Mouse (Mus musculus): ENCODE results near the gene Cntn1. TPM values are rescaled to one million over a fixed set of nuclear protein-coding genes. Genes with fewer than 3 reads are reported as not detected.

The Cntn1 gene
- polyA plus RNA-seq, 1 experiment from 2014 or later, result 0.51 TPM

DNA sequence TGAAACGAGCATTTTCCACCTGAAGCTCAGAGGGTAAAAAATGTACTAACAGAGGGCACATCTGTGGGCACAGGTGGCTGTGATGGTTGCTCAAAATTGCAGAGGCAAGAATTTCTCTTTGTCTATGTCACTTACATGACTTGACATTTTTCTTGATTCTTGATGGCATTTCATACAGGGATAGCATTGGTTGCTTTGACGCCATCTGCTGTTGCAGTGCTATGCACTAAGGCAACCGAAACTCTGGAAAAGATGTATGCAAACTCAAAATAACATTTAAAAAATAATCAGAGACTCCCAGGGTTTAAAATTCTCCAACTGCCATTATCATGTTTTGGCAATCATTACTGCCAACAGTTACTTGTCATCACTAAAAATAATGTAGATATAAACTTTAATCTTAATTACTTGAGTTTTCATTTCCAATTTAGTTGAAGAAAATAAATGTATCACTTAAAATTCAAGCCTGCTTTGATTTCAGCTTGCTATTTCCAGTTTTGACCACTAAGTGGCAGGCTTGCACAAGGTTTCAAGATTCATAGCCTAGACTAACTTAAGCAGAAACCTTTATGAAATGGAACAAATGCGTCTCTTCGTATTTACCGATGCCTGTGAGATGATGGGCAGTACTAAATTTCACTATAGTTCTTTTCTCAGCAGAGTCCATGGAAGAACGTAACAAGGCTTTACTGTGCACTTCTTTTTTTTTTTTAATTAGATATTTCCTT lies 214.2 kb downstream of the Cntn1 start:
- H3K9me3 ChIP-seq (ENCODE audit: low read depth, low read length), result no peaks in the 10 kb centered on the region
- H3K4me2 ChIP-seq, result no peak overlapping the region
- peak; percentile 69 for TF ChIP-seq CTCF (IDR thresholded peaks at IDR 0.05; ENCODE audit: low read depth)
- DNase-seq, result peak; percentile 86
- H3K4me3 ChIP-seq (ENCODE audit: low read depth, low read length), result no peak overlapping the region
- no peaks in the 10 kb centered on the region for H3K4me1 ChIP-seq (ENCODE audit: insufficient read depth)
- ATAC-seq (ENCODE audit: insufficient read depth), result no peak
- H3K27me3 ChIP-seq (ENCODE audit: insufficient read depth, low read length), result no peaks in the 10 kb centered on the region
- no peak overlapping the region for H3K9ac ChIP-seq
- H3K27ac ChIP-seq (ENCODE audit: low read depth), result no peak overlapping the region
- H3K36me3 ChIP-seq (ENCODE audit: insufficient read depth), result no peaks in the 10 kb centered on the region
- 23% methylated on average over 7 of the region's 7 CpGs for WGBS

- Histone ChIP-seq H3K9me3 (ENCODE audit: low read depth, low read length) (no peaks in the 10 kb centered on the region), H3K4me2 (no peak overlapping the region), H3K36me3 (ENCODE audit: insufficient read depth) (no peaks in the 10 kb centered on the region), H3K27me3 (ENCODE audit: insufficient read depth, low read length) (no peaks in the 10 kb centered on the region), H3K9ac (no peak overlapping the region), H3K4me1 (ENCODE audit: insufficient read depth) (no peaks in the 10 kb centered on the region), H3K27ac (ENCODE audit: low read depth) (no peak overlapping the region), H3K4me3 (ENCODE audit: low read depth, low read length) (no peak overlapping the region)
- ATAC-seq (ENCODE audit: insufficient read depth) (no peak), DNase-seq (no peak)
- no peak for TF ChIP-seq CTCF (IDR thresholded peaks at IDR 0.05; ENCODE audit: low read depth)
- 57% methylated on average over 3 of the region's 3 CpGs for WGBS
Observed at GRCm38 (mm10) chr15:92268341-92268740, 217.4 kb downstream of the Cntn1 start.

- Histone ChIP-seq H3K36me3 (ENCODE audit: insufficient read depth) (no peaks in the 10 kb centered on the region), H3K4me2 (no peak overlapping the region), H3K4me1 (ENCODE audit: insufficient read depth) (no peaks in the 10 kb centered on the region), H3K27me3 (ENCODE audit: insufficient read depth, low read length) (no peaks in the 10 kb centered on the region), H3K27ac (ENCODE audit: low read depth) (no peak overlapping the region), H3K4me3 (ENCODE audit: low read depth, low read length) (no peak overlapping the region), H3K9ac (no peak overlapping the region), H3K9me3 (ENCODE audit: low read depth, low read length) (no peaks in the 10 kb centered on the region)
- WGBS, result 85% methylated on average over 18 of the region's 18 CpGs
- DNase-seq (no peak), ATAC-seq (ENCODE audit: insufficient read depth) (no peak)
- TF ChIP-seq CTCF (IDR thresholded peaks at IDR 0.05; ENCODE audit: low read depth), result no peak
Observed at GRCm38 (mm10) chr15:92268741-92269322, 217.9 kb downstream of the Cntn1 start.

GRCm38 (mm10) chr15:92271801-92272365 lies 220.9 kb downstream of the Cntn1 start:
- WGBS, result 79% methylated on average over 6 of the region's 6 CpGs
- no peak for TF ChIP-seq CTCF (IDR thresholded peaks at IDR 0.05; ENCODE audit: low read depth)
- Histone ChIP-seq H3K9me3 (ENCODE audit: low read depth, low read length) (no peaks in the 10 kb centered on the region), H3K36me3 (ENCODE audit: insufficient read depth) (no peaks in the 10 kb centered on the region), H3K27ac (ENCODE audit: low read depth) (no peak overlapping the region), H3K9ac (no peak overlapping the region), H3K27me3 (ENCODE audit: insufficient read depth, low read length) (no peaks in the 10 kb centered on the region), H3K4me1 (ENCODE audit: insufficient read depth) (no peaks in the 10 kb centered on the region), H3K4me3 (ENCODE audit: low read depth, low read length) (no peak overlapping the region), H3K4me2 (no peak overlapping the region)
- no peak for DNase-seq
- ATAC-seq (ENCODE audit: insufficient read depth), result no peak

DNA sequence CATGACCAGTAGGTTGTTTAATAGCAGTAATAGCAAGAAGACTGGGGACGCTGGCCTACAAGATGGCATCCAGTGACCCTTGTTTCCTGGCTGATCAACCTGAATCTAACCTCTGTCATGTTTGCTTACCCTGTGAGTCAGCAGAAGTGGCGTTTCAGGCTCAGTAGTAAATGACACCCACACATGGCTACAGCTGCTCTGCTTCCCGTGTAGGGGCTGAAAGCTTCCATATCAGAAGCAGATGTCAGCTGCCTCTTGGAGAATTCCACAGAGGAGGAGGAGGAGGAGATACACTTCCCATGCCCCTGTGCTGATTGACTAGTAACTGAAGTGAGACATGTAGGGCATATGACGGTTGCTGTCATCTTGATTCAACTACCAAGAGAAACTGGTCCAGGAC lies 225.9 kb downstream of the Cntn1 start:
- DNase-seq, result no peak
- no peak overlapping the region for H3K9ac ChIP-seq
- H3K9me3 ChIP-seq (ENCODE audit: low read depth, low read length), result no peaks in the 10 kb centered on the region
- H3K27me3 ChIP-seq (ENCODE audit: insufficient read depth, low read length), result no peaks in the 10 kb centered on the region
- no peak overlapping the region for H3K4me2 ChIP-seq
- no peaks in the 10 kb centered on the region for H3K4me1 ChIP-seq (ENCODE audit: insufficient read depth)
- no peak for ATAC-seq (ENCODE audit: insufficient read depth)
- WGBS, result 25% methylated on average over 4 of the region's 4 CpGs
- TF ChIP-seq CTCF (IDR thresholded peaks at IDR 0.05; ENCODE audit: low read depth), result no peak
- no peaks in the 10 kb centered on the region for H3K36me3 ChIP-seq (ENCODE audit: insufficient read depth)
- H3K27ac ChIP-seq (ENCODE audit: low read depth), result no peak overlapping the region
- no peak overlapping the region for H3K4me3 ChIP-seq (ENCODE audit: low read depth, low read length)

- H3K4me1 ChIP-seq (ENCODE audit: insufficient read depth), result no peaks in the 10 kb centered on the region
- H3K4me2 ChIP-seq, result no peak overlapping the region
- no peak overlapping the region for H3K4me3 ChIP-seq (ENCODE audit: low read depth, low read length)
- H3K27ac ChIP-seq (ENCODE audit: low read depth), result no peak overlapping the region
- TF ChIP-seq CTCF (IDR thresholded peaks at IDR 0.05; ENCODE audit: low read depth), result no peak
- DNase-seq (no peak), ATAC-seq (ENCODE audit: insufficient read depth) (no peak)
- no peak overlapping the region for H3K9ac ChIP-seq
- no peaks in the 10 kb centered on the region for H3K36me3 ChIP-seq (ENCODE audit: insufficient read depth)
- no peaks in the 10 kb centered on the region for H3K27me3 ChIP-seq (ENCODE audit: insufficient read depth, low read length)
- WGBS, result 69% methylated on average over 4 of the region's 4 CpGs
- H3K9me3 ChIP-seq (ENCODE audit: low read depth, low read length), result no peaks in the 10 kb centered on the region
Observed at GRCm38 (mm10) chr15:92277984-92278383, 227.0 kb downstream of the Cntn1 start.

GRCm38 (mm10) chr15:92280966-92281365 lies 230.0 kb downstream of the Cntn1 start:
- H3K36me3 ChIP-seq (ENCODE audit: insufficient read depth), result no peaks in the 10 kb centered on the region
- no peak overlapping the region for H3K4me2 ChIP-seq
- TF ChIP-seq CTCF (IDR thresholded peaks at IDR 0.05; ENCODE audit: low read depth), result no peak
- no peak for DNase-seq
- H3K27ac ChIP-seq (ENCODE audit: low read depth), result no peak overlapping the region
- H3K27me3 ChIP-seq (ENCODE audit: insufficient read depth, low read length), result no peaks in the 10 kb centered on the region
- H3K9ac ChIP-seq, result no peak overlapping the region
- no peak overlapping the region for H3K4me3 ChIP-seq (ENCODE audit: low read depth, low read length)
- ATAC-seq (ENCODE audit: insufficient read depth), result no peak
- no peaks in the 10 kb centered on the region for H3K9me3 ChIP-seq (ENCODE audit: low read depth, low read length)
- no peaks in the 10 kb centered on the region for H3K4me1 ChIP-seq (ENCODE audit: insufficient read depth)
- WGBS, result 80% methylated on average over 6 of the region's 6 CpGs
